Mouse (Mus musculus): ENCODE data around the gene Gstp2. TPM values are rescaled to one million over a fixed set of nuclear protein-coding genes. Genes with fewer than 3 reads are reported as not detected.

The Gstp2 gene
- total RNA-seq, 1 experiment from 2014 or later, result 65.7 TPM

Other genes with a start within 250 kb of the Gstp2 start
- gene Chka, start 194.2 kb downstream of the Gstp2 start, total RNA-seq (2021), result 72.2 and 82.8 TPM in 2 replicates
- gene Tcirg1, start 138.9 kb downstream of the Gstp2 start, total RNA-seq (2021), result 83.9 and 87.0 TPM in 2 replicates
- 338 and 341 TPM in 2 replicates for gene Ndufs8, start 133.2 kb downstream of the Gstp2 start, total RNA-seq (2021)
- 131 and 209 TPM in 2 replicates for gene Aldh3b1, start 116.2 kb downstream of the Gstp2 start, total RNA-seq (2021)
- gene Unc93b1, start 110.8 kb downstream of the Gstp2 start, total RNA-seq (2021), result 46.5 and 69.6 TPM in 2 replicates
- 0.48 and 1.3 TPM in 2 replicates for gene Aldh3b3, start 87.4 kb downstream of the Gstp2 start, total RNA-seq (2021)
- gene Aldh3b2, start 73.7 kb downstream of the Gstp2 start, total RNA-seq (2021), result 10.0 and 11.6 TPM in 2 replicates
- 18.5 and 27.6 TPM in 2 replicates for gene Acy3, start 59.5 kb downstream of the Gstp2 start, total RNA-seq (2021)
- not detected in 2 replicates for gene Tbx10, start 53.3 kb downstream of the Gstp2 start, total RNA-seq (2021)
- 18.7 and 24.8 TPM in 2 replicates for gene Nudt8, start 45.4 kb downstream of the Gstp2 start, total RNA-seq (2021)
- 1.3 and 1.7 TPM in 2 replicates for gene Gm49405, start 45.4 kb downstream of the Gstp2 start, total RNA-seq (2021)
- 0.76 and 2.4 TPM in 2 replicates for gene Doc2g, start 42.7 kb downstream of the Gstp2 start, total RNA-seq (2021)
- 244 and 297 TPM in 2 replicates for gene Ndufv1, start 33.2 kb downstream of the Gstp2 start, total RNA-seq (2021)
- 383 and 392 TPM in 2 replicates for gene Gstp1, start 8.0 kb downstream of the Gstp2 start, total RNA-seq (2021)
- gene Gstp3, start 13.5 kb upstream of the Gstp2 start, total RNA-seq (2021), result 0.76 and 5.2 TPM in 2 replicates
- not detected in 2 replicates for gene Cabp2, start 35.6 kb upstream of the Gstp2 start, total RNA-seq (2021)
- gene Cdk2ap2, start 51.2 kb upstream of the Gstp2 start, total RNA-seq (2021), result 84.7 and 88.0 TPM in 2 replicates
- gene Pitpnm1, start 54.0 kb upstream of the Gstp2 start, total RNA-seq (2021), result 54.8 and 73.7 TPM in 2 replicates
- 108 and 117 TPM in 2 replicates for gene Aip, start 79.8 kb upstream of the Gstp2 start, total RNA-seq (2021)
- gene Gpr152, start 93.8 kb upstream of the Gstp2 start, total RNA-seq (2021), result 0.12 TPM in 1 of 2 replicates, not detected in the other
- 0.94 and 1.3 TPM in 2 replicates for gene Cabp4, start 98.0 kb upstream of the Gstp2 start, total RNA-seq (2021)
- gene Coro1b, start 102.6 kb upstream of the Gstp2 start, total RNA-seq (2021), result 179 and 226 TPM in 2 replicates
- 3.9 and 6.0 TPM in 2 replicates for gene Ptprcap, start 107.6 kb upstream of the Gstp2 start, total RNA-seq (2021)
- 48.8 and 52.6 TPM in 2 replicates for gene Rps6kb2, start 117.3 kb upstream of the Gstp2 start, total RNA-seq (2021)
- 2.6 and 4.1 TPM in 2 replicates for gene Carns1, start 129.5 kb upstream of the Gstp2 start, total RNA-seq (2021)
- gene Tbc1d10c, start 145.3 kb upstream of the Gstp2 start, total RNA-seq (2021), result 1.0 TPM in 1 of 2 replicates, not detected in the other
- 373 and 392 TPM in 2 replicates for gene Ppp1ca, start 146.0 kb upstream of the Gstp2 start, total RNA-seq (2021)
- gene Rad9a, start 155.6 kb upstream of the Gstp2 start, total RNA-seq (2021), result 10.1 and 10.8 TPM in 2 replicates
- gene Clcf1, start 168.2 kb upstream of the Gstp2 start, total RNA-seq (2021), result 11.0 and 14.5 TPM in 2 replicates
- gene AC109138.7, start 168.3 kb upstream of the Gstp2 start, total RNA-seq (2021), result not detected in 2 replicates
- gene Pold4, start 185.9 kb upstream of the Gstp2 start, total RNA-seq (2021), result 56.8 and 60.4 TPM in 2 replicates
- gene Ssh3, start 223.2 kb upstream of the Gstp2 start, total RNA-seq (2021), result 35.6 and 52.3 TPM in 2 replicates
- 4.3 and 4.9 TPM in 2 replicates for gene Ankrd13d, start 237.1 kb upstream of the Gstp2 start, total RNA-seq (2021)